ENCODE assay signal across 8 mouse cellular contexts in genomic region chr17:13336979-13337749, GRCm38 (mm10). TPM values are rescaled to one million over a fixed set of nuclear protein-coding genes. Genes with fewer than 3 reads are reported as not detected.
DNase-seq lines count a peak whose midpoint lies in the region; ATAC-seq lines count a peak whose summit lies in the region.
"Not testable (repeated sequence)": the region's sequence is repeated elsewhere in the genome, so short reads cannot be mapped to it uniquely, and the experiment has no call there.

No protein-coding gene starts in this region.

- H3K4me2 ChIP-seq in hindbrain, embryonic 11.5 days (replicated peaks; ENCODE audit: low read depth, low read length); liver, embryonic 11.5 days; stomach, embryonic 16.5 days (ENCODE audit: low read depth, low read length): not testable (repeated sequence)

- H3K9me3 ChIP-seq in hindbrain, embryonic 11.5 days (ENCODE audit: control insufficient read depth, low read length); stomach, embryonic 16.5 days (replicated peaks; ENCODE audit: control insufficient read depth, low read length): not testable (repeated sequence)
- peaks cover 15% of the 10 kb centered on the region for H3K9me3 ChIP-seq in liver, embryonic 11.5 days (ENCODE audit: control insufficient read depth, low read length)

- H3K4me3 ChIP-seq in hindbrain, embryonic 11.5 days (ENCODE audit: low read depth, low read length); liver, embryonic 11.5 days (ENCODE audit: low read depth, low read length); stomach, embryonic 16.5 days (replicated peaks; ENCODE audit: low read length): not testable (repeated sequence)

- not testable (repeated sequence) for H3K9ac ChIP-seq in hindbrain, embryonic 11.5 days (ENCODE audit: low read depth, low read length); liver, embryonic 11.5 days (ENCODE audit: low read depth, low read length); stomach, embryonic 16.5 days (ENCODE audit: low read length)

- H3K4me1 ChIP-seq in hindbrain, embryonic 11.5 days (replicated peaks; ENCODE audit: control insufficient read depth, insufficient read depth, low read length); liver, embryonic 11.5 days (replicated peaks; ENCODE audit: control insufficient read depth, insufficient read depth, low read length); stomach, embryonic 16.5 days (ENCODE audit: control insufficient read depth, insufficient read depth, low read length): not testable (repeated sequence)

- peak; percentile 66 for ATAC-seq in hindbrain, embryonic 11.5 days (ENCODE audit: low FRiP score)
- ATAC-seq in liver, embryonic 11.5 days (replicated peaks; ENCODE audit: low FRiP score) = peak; percentile 37
- peak; percentile 48; the same call in 1 of the 2 replicates for ATAC-seq in stomach, embryonic 16.5 days (ENCODE audit: insufficient read depth, low FRiP score)

- not testable (repeated sequence) for H3K36me3 ChIP-seq in hindbrain, embryonic 11.5 days (ENCODE audit: control insufficient read depth, insufficient read depth, low read length); liver, embryonic 11.5 days (ENCODE audit: control insufficient read depth, insufficient read depth, low read length); stomach, embryonic 16.5 days (ENCODE audit: control insufficient read depth, insufficient read depth, low read length)

- not testable (repeated sequence) for H3K27me3 ChIP-seq in hindbrain, embryonic 11.5 days (ENCODE audit: control insufficient read depth, insufficient read depth, low read length); liver, embryonic 11.5 days (replicated peaks; ENCODE audit: control insufficient read depth, insufficient read depth, low read length); stomach, embryonic 16.5 days (ENCODE audit: control insufficient read depth, insufficient read depth, low read length)

- WGBS in hindbrain, embryonic 11.5 days = 69% methylated on average over 9 of the region's 9 CpGs
- WGBS in large intestine, adult 2 months = 68% methylated on average over 9 of the region's 9 CpGs
- 57% methylated on average over 9 of the region's 9 CpGs for WGBS in liver, embryonic 11.5 days
- WGBS in stomach, embryonic 16.5 days = 66% methylated on average over 9 of the region's 9 CpGs

- peak; percentile 83 for DNase-seq in NIH3T3 (ENCODE audit: low read depth)
- peak; percentile 33 for DNase-seq in cerebellum, adult 9-11 months
- DNase-seq in forelimb bud, embryonic 11.5 days (ENCODE audit: low read depth, low spot score) = peak; percentile 67
- peak; percentile 50 for DNase-seq in hindbrain, embryonic 11.5 days (ENCODE audit: low spot score)
- DNase-seq in large intestine, adult 2 months (ENCODE audit: low read depth, low spot score) = peak; percentile 42
- DNase-seq in liver, embryonic 11.5 days (ENCODE audit: low spot score) = not testable (repeated sequence)
- peak; percentile 13 for DNase-seq in naive thymus-derived CD4-positive, alpha-beta T cell, adult 2 months (ENCODE audit: low read depth)

- H3K27ac ChIP-seq in hindbrain, embryonic 11.5 days (ENCODE audit: low read depth, low read length); liver, embryonic 11.5 days (ENCODE audit: low read depth, low read length); stomach, embryonic 16.5 days (ENCODE audit: low read length): not testable (repeated sequence)

RNA-seq across cellular contexts. Expression of gene Tcp10c, which starts 17.2 kb away (rescaled TPM):
- polyA plus RNA-seq in hindbrain, embryonic 11.5 days (2014; fragmentation: Nextera tagmentation; extraction: Ambion mirVana) = not detected in 2 replicates
- polyA plus RNA-seq in large intestine, adult 2 months (2012; rRNA removed) = not detected in 2 replicates
- polyA plus RNA-seq in liver, embryonic 11.5 days (2014; fragmentation: Nextera tagmentation; extraction: Ambion mirVana) = not detected in 2 replicates
- polyA plus RNA-seq in stomach, embryonic 16.5 days (2015; fragmentation: Nextera tagmentation; extraction: Ambion mirVana) = not detected in 2 replicates
